Mouse (Mus musculus) heart, embryonic 14.5 days (tissue): ENCODE results near the gene Jade2. TPM values are rescaled to one million over a fixed set of nuclear protein-coding genes. Genes with fewer than 3 reads are reported as not detected.

Source experiments
- ATAC-seq: fragments of 200-750 bp; cut with Nextera tagmentation; 2 replicates; pipeline ENCODE4 v1.8.0; 2017; ENCODE audit warnings: low read depth, moderate TSS enrichment; ENCODE audit not compliant: insufficient number of reproducible peaks, insufficient read depth, low FRiP score
- H3K27ac ChIP-seq, 2 experiments: fragments of 200-500 bp in 1 of 2; fragments of 300-500 bp in 1 of 2; sonication (generic) in 1 of 2; replicated peaks in 1 of 2; 2 replicates each; pipeline ENCODE4 v1.5.1; 2012 to 2014; ENCODE audit warnings: low read depth in 2 of 2, low read length in 2 of 2, control low read depth in 1 of 2, mild to moderate bottlenecking in 1 of 2, mixed read lengths in 1 of 2; ENCODE audit not compliant: control insufficient read depth in 1 of 2, insufficient read depth in 1 of 2
- H3K27me3 ChIP-seq: fragments of 300-500 bp; sonication (generic); 2 replicates; pipeline ENCODE4 v1.6.1; 2014; ENCODE audit warnings: mild to moderate bottlenecking, low read length, control low read depth; ENCODE audit not compliant: control insufficient read depth, insufficient read depth
- H3K36me3 ChIP-seq: fragments of 300-500 bp; sonication (generic); 2 replicates; pipeline ENCODE4 v1.6.1; 2014; ENCODE audit warnings: mild to moderate bottlenecking, control low read depth, low read length, mixed read lengths; ENCODE audit not compliant: control insufficient read depth, insufficient read depth
- H3K4me1 ChIP-seq, 2 experiments: fragments of 200-500 bp in 1 of 2; fragments of 300-500 bp in 1 of 2; sonication (generic) in 1 of 2; 2 replicates each; pipeline ENCODE4 v1.6.1; 2012 to 2014; ENCODE audit warnings: low read length in 2 of 2, control low read depth in 1 of 2, mixed read lengths in 1 of 2; ENCODE audit not compliant: control insufficient read depth in 2 of 2, insufficient read depth in 2 of 2
- H3K4me2 ChIP-seq: fragments of 300-500 bp; sonication (generic); 2 replicates; pipeline ENCODE4 v1.6.1; 2014; ENCODE audit warnings: mild to moderate bottlenecking, low read length
- H3K4me3 ChIP-seq, 2 experiments: fragments of 200-500 bp in 1 of 2; fragments of 300-500 bp in 1 of 2; sonication (generic) in 1 of 2; 2 replicates each; pipeline ENCODE4 v1.5.1; 2012 to 2014; ENCODE audit warnings: low read length in 2 of 2, mild to moderate bottlenecking in 2 of 2, control low read depth in 1 of 2, low read depth in 1 of 2, moderate library complexity in 1 of 2; ENCODE audit not compliant: control insufficient read depth in 1 of 2, insufficient read depth in 1 of 2
- H3K9ac ChIP-seq: fragments of 300-500 bp; sonication (generic); 2 replicates; pipeline ENCODE4 v1.6.1; 2014; ENCODE audit warnings: mild to moderate bottlenecking, low read length
- H3K9me3 ChIP-seq: fragments of 300-500 bp; sonication (generic); 2 replicates; pipeline ENCODE4 v1.6.1; 2016; ENCODE audit warnings: low read length, control low read depth; ENCODE audit not compliant: control insufficient read depth
- WGBS: fragments of 180-500 bp; shearing (Covaris S2); extraction: QIAGEN DNeasy Blood & Tissue Kit; methylation state at CpG from one replicate; pipeline ENCODE4 v1.1.7; 2014; 5-methylcytosine and 5-hydroxymethylcytosine counted together
- polyA plus RNA-seq: library from polyadenylated mRNA; unstranded; fragments of >200 nt; fragmentation: Nextera tagmentation; extraction: Ambion mirVana; gene quantifications from 2 replicates; pipeline ENCODE4 v1.2.1, GENCODE M21; 2014

Jade2 gene
- polyA plus RNA-seq, 1 experiment from 2014 or later: 0.61 TPM

- Histone ChIP-seq H3K27ac (no peak overlapping the region), H3K36me3 (peaks cover 71% of the 10 kb centered on the region), H3K4me1 (no peaks in the 10 kb centered on the region), H3K4me2 (no peak overlapping the region), H3K4me3 (no peak overlapping the region), H3K9ac (no peak overlapping the region), H3K9me3 (no peaks in the 10 kb centered on the region), H3K27me3 (no peaks in the 10 kb centered on the region)
- no peak for ATAC-seq
- WGBS: 83% methylated on average over 6 of the region's 6 CpGs
Measured at GRCm38 (mm10) chr11:51782721-51783120, 74.7 kb downstream of the Jade2 start.

GRCm38 (mm10) chr11:51780773-51781267, 76.6 kb downstream of the Jade2 start:
- no peaks in the 10 kb centered on the region for H3K9me3 ChIP-seq
- H3K27ac ChIP-seq: no peak overlapping the region
- no peak overlapping the region for H3K4me2 ChIP-seq
- WGBS: 65% methylated on average over 9 of the region's 9 CpGs
- no peak overlapping the region for H3K9ac ChIP-seq
- no peak overlapping the region for H3K4me3 ChIP-seq
- H3K27me3 ChIP-seq: no peaks in the 10 kb centered on the region
- no peaks in the 10 kb centered on the region for H3K4me1 ChIP-seq
- H3K36me3 ChIP-seq: peaks cover 58% of the 10 kb centered on the region
- no peak for ATAC-seq

GRCm38 (mm10) chr11:51777478-51777877, 80.0 kb downstream of the Jade2 start:
- Histone ChIP-seq H3K4me3 (no peak overlapping the region), H3K4me2 (no peak overlapping the region), H3K36me3 (peaks cover 33% of the 10 kb centered on the region), H3K9ac (no peak overlapping the region), H3K9me3 (no peaks in the 10 kb centered on the region), H3K27ac (no peak overlapping the region), H3K27me3 (no peaks in the 10 kb centered on the region), H3K4me1 (no peaks in the 10 kb centered on the region)
- 90% methylated on average over 5 of the region's 5 CpGs for WGBS
- ATAC-seq: no peak

- Histone ChIP-seq H3K36me3 (peaks cover 13% of the 10 kb centered on the region), H3K27ac (no peak overlapping the region), H3K27me3 (no peaks in the 10 kb centered on the region), H3K4me3 (no peak overlapping the region), H3K9ac (no peak overlapping the region), H3K4me1 (no peaks in the 10 kb centered on the region), H3K4me2 (no peak overlapping the region), H3K9me3 (no peaks in the 10 kb centered on the region)
- 75% methylated on average over 3 of the region's 3 CpGs for WGBS
- no peak for ATAC-seq
Measured at GRCm38 (mm10) chr11:51775507-51775906, 81.9 kb downstream of the Jade2 start.

GRCm38 (mm10) chr11:51768296-51768695, 89.2 kb downstream of the Jade2 start:
- Histone ChIP-seq H3K9me3 (no peaks in the 10 kb centered on the region), H3K27ac (no peak overlapping the region), H3K36me3 (no peaks in the 10 kb centered on the region), H3K4me2 (no peak overlapping the region), H3K27me3 (no peaks in the 10 kb centered on the region), H3K4me1 (peaks cover 0 to 10% of the 10 kb centered on the region in 2 experiments; a peak in 2 of 4 replicates), H3K9ac (no peak overlapping the region), H3K4me3 (no peak overlapping the region)
- no peak for ATAC-seq
- 70% methylated on average over 5 of the region's 5 CpGs for WGBS

- no peak for ATAC-seq
- Histone ChIP-seq H3K27me3 (no peaks in the 10 kb centered on the region), H3K9me3 (no peaks in the 10 kb centered on the region), H3K9ac (no peak overlapping the region), H3K4me1 (peaks cover 0 to 16% of the 10 kb centered on the region in 2 experiments; a peak in 2 of 4 replicates), H3K27ac (no peak overlapping the region), H3K4me3 (no peak overlapping the region), H3K4me2 (no peak overlapping the region), H3K36me3 (no peaks in the 10 kb centered on the region)
- WGBS: 69% methylated on average over 8 of the region's 8 CpGs
Measured at GRCm38 (mm10) chr11:51767579-51768220, 89.8 kb downstream of the Jade2 start.

GRCm38 (mm10) chr11:51764816-51765215, 92.6 kb downstream of the Jade2 start:
- H3K4me2 ChIP-seq: peak overlapping the region; percentile 80
- WGBS: 80% methylated on average over 4 of the region's 4 CpGs
- no peaks in the 10 kb centered on the region for H3K36me3 ChIP-seq
- H3K27ac ChIP-seq: no peak overlapping the region
- H3K4me1 ChIP-seq: peaks cover 0 to 16% of the 10 kb centered on the region in 2 experiments; a peak in 2 of 4 replicates
- no peak for ATAC-seq
- no peak overlapping the region for H3K9ac ChIP-seq
- H3K27me3 ChIP-seq: no peaks in the 10 kb centered on the region; the same call in 1 of the 2 replicates
- no peaks in the 10 kb centered on the region for H3K9me3 ChIP-seq
- H3K4me3 ChIP-seq: peak overlapping the region in 1 of 2 experiments; percentile 92; a peak in 1 of 4 replicates
